Mouse (Mus musculus) layer of hippocampus, adult 11-12 months (tissue): Measurements from ENCODE around the gene S100a13.

Experiments
- DNase-seq: peaks from one replicate; pipeline ENCODE4 v3.0.0; 2022; ENCODE audit warnings: low spot score

S100a13 gene

DNA sequence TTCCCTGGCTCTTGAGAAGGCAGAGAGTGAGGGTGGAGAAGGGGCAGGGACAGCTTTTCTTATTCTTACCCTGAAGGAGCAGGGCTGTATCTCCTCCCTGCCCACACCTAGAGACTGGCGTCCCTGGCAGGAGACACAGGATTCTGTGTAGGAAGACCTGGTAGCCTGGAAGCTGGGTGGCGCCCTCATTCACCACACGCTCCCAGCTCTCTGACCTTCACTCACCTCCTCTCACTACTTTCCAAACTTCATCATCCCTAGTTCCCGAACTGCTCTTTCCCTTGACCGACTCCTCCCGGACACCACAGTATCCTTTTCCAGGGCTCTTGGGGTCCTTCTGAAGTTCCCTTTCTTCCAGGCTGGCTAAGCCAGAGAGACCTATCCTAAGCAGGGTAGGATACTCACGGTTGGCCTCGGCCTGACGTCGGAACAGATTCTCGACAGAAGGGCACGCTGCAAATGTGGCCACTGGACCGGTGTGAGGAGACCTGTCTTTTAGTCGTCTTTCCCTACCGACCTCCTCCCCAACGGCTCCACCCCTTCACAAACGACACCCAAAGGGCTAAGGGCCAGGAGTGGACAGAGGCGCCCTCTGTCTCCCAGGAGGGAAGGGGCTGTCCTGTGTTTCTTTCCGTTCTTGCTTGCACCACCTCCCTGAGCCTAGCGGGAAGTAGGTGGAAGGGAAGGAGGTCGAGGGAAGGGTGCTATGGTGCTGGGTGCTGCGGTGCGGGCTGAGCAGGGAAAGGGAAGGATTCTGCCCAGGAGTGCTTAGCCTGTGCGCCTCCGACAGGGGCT lies at the start of gene S100a13, which contains the start of gene S100a1:
Gene S100a13, plus strand, starts transcription at position 640 of the 795 bp plus-strand sequence.
Gene S100a1, minus strand, starts transcription at position 597 of the 795 bp plus-strand sequence.
- peak; percentile 48 for DNase-seq

DNA sequence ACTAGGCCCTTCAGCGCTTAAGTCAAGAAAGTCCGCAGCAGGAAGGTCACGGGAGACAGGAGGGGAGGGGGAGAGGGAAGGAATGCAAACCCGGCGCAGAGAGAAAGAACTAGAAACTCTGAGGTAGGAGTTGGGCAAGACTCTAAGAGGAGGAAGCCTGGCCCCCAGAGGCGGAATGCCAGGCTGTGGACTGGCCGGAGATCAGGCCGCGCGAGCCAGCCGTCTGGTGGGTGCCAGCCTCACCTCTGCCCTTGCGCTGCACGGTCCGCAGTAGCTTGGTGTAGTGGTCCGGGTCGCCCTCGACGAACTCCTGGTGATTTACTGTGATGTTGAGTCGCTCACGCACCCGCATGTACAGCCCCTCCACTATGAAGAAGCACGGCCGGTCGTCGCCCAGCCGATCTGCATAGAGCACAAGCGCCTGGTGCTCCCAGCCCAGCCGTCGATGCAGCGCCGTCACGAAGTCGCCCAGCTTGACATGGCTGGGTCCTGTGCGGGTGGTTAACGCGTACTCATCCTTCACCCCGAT lies 49.6 kb upstream of the S100a13 start:
- DNase-seq: no peak

DNA sequence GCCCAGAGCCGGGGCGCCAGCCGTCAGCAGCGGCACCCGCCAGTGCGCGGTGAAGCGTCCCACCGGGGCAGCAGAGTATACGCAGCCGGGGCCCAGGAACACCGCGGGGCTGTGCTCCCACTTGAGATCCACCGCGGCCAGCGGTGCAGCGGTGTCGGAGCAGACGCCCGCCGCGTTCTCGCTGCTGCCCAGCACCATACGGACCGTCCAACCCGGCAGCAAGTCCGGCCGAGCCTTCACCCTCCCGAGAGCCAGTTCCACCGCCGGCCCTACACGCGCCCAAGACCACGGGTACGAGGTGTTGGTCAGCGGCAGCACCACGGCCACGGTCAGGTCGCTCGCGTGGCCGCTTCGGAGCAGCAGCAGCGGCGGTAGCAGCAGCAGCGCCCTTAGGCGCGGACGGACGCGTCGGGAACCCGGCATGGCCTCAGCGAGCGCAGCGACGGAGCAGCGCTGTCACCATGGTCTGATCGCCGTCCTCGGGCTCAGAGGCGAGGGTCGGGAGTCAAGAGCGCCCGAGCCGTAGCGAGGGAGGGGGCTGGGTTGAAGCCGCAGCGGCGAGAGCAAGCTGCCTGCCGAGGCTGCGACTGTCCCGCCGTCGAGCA lies 49.1 kb upstream of the S100a13 start:
- no peak for DNase-seq

DNA sequence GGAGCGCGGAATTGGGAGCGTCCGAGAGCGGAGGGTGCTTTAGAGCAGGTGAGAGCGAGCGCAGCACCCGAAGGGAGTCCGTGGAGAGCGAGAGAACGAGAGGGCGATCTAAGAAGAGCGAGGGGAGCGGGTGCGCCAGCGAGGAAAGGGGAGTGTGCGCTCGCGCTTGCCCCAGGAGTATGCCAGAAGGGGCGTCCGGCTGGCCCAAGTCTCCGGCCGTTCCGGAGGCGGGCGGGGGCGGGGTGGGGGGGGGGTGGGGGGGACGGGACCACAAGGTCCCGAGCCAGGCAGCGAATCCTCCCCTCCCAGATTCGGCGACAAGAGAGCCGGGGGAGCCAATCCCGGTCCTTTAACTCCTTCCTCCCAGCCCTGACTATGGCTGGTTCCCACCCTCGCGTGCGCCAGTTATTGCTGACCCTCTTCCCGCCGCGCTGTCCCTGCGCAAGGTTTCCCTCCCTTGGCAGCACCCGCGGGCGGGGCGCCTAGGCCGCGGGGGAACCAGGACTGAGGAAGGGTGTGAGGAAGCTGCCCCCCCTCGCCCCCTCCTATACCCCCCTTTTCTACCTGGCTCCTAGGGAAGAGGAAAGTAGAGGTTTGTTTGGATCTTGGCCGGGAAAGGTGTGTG lies 48.4 kb upstream of the S100a13 start, which contains the start of gene Npr1:
Gene Npr1, minus strand, starts transcription at position 181 of the 625 bp plus-strand sequence.
- DNase-seq: no peak

- peak; percentile 65 for DNase-seq
Observed at GRCm38 (mm10) chr3:90466311-90466766, 47.9 kb upstream of the S100a13 start.

- no peak for DNase-seq
Observed at GRCm38 (mm10) chr3:90467618-90468300, 46.5 kb upstream of the S100a13 start.

- DNase-seq: peak; percentile 53
Observed at GRCm38 (mm10) chr3:90472213-90472612, 42.0 kb upstream of the S100a13 start.

- DNase-seq: no peak
Observed at GRCm38 (mm10) chr3:90475151-90475830, 38.9 kb upstream of the S100a13 start.

- DNase-seq: peak; percentile 96
Observed at GRCm38 (mm10) chr3:90475831-90476611, 38.2 kb upstream of the S100a13 start, which contains the start of gene Ilf2. Ilf2 (plus strand) TSS chr3:90476126.

DNA sequence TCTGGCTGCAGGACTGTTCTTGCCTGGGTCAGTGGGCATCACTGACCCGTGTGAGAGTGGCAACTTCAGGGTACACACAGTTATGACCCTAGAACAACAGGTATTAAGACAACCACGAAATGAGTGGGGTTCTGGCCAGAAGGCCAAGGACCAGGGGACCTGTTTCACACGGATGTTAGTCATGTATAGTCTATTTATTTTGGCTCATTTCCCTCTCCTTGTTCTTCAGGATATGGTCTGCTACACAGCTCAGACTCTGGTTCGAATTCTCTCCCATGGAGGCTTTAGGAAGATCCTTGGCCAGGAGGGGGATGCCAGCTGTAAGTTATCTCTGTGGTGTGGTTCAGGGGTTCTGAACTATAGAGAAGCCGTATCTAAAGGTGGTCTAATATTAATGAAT lies 27.2 kb upstream of the S100a13 start:
- no peak for DNase-seq

- no peak for DNase-seq
Observed at GRCm38 (mm10) chr3:90488576-90488975, 25.7 kb upstream of the S100a13 start.

- DNase-seq: peak; percentile 97
Observed at GRCm38 (mm10) chr3:90490696-90491256, 23.5 kb upstream of the S100a13 start, which contains the start of gene Snapin. Snapin (minus strand) TSS chr3:90491033.

DNA sequence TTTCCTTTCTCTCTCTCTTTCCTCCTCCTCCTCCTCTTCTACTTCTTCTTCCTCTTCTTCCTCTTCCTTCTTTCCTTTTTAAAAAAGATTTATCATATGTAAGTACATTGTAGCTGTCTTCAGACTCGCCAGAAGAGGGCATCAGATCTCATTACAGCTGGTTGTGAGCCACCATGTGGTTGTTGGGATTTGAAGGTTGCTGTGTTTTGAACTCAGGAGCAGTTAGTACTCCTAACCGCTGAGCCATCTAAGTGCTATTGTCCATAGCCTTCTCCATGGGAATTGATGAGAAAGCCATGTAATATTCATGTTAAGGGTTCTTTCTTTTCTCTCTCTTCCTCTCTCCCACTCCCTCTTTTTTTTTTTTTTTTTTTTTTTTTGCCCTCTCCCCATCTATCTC lies 22.9 kb upstream of the S100a13 start:
- DNase-seq: peak; percentile 47

DNA sequence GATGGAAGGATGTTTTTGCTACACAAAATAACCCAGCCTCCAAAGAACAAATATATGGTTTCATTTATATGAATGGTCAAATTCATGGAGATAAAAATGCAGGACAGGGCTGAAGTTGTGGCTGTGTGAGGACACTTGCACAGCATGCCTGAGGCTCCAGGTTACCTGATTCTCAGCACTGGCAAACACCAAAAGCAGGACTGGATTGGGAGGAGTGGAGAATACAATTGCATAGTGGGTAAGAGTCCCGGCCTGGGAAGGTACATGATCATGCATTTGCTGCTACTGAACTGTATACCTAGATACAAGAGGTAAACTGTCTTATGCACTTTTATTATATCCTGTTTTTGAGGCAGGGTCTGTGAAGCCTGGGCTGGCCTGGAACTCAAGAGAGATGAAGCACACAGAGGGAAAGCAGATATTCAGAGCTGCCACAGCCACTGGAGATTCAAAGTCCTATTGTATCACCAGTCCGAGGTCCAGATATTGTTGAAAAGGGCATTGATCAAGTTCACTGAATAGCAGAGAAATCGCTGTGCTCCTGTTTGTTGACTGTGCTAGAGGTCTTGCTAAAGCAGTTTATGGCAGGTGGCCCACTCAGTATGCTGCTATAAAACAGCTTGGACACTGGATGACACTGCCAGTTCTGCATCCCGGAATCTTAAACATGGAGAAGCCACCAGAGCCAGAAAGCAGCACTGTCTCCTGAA lies 20.2 kb upstream of the S100a13 start:
- DNase-seq: no peak

- DNase-seq: no peak
Observed at GRCm38 (mm10) chr3:90495850-90496525, 18.2 kb upstream of the S100a13 start.

GRCm38 (mm10) chr3:90497597-90497996 lies 16.6 kb upstream of the S100a13 start:
- DNase-seq: no peak

DNA sequence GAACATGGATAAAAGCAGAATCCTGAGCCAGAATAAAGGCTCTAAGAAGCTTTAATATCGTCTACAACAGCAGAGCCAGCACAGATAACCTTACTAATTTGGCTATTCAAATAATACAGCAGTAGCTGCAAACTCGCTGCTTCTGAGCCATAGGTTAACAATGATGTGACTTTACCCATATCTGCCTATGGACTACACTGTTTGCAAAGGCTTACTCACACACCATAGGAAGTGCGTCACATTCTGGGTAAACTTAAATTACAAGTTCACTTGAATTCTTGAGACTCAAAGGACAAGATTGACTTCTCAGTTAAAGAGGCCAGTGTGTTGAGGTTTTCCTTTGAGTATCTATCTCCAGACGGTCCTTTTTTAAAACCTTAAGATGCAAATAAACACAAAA lies 10.8 kb upstream of the S100a13 start:
- no peak for DNase-seq

GRCm38 (mm10) chr3:90505216-90505615 lies 9.0 kb upstream of the S100a13 start:
- no peak for DNase-seq

DNA sequence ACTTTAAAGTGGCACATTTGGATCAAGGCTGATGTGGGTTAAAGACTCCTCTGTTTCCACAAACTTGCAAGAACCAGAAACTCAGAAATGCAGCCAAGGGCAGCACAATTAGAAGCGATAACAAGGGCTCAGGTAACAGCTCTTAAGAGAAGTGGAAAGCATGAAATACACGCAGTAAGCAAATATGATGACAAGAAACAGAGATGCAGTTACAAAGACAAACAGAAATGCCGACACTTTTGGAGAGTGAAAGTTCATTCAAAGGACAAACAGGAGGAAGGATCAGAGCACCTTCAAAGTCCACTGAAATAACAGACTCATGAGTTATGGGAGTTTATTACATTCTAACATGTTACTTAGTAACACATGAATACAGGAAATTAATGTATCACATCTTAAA lies 7.9 kb upstream of the S100a13 start:
- DNase-seq: no peak
